Mouse (Mus musculus) embryonic facial prominence, embryonic 15.5 days (tissue): ENCODE data around the gene Nectin1. TPM values are rescaled to one million over a fixed set of nuclear protein-coding genes. Genes with fewer than 3 reads are reported as not detected.

Source experiments
- ATAC-seq: fragments of 200-750 bp; cut with Nextera tagmentation; 2 replicates; pipeline ENCODE4 v1.8.0; 2017; ENCODE audit warnings: low read depth, moderate TSS enrichment; ENCODE audit not compliant: insufficient number of reproducible peaks, low FRiP score, low TSS enrichment
- H3K27ac ChIP-seq: fragments of 300-500 bp; sonication (generic); replicated peaks from 2 replicates; pipeline ENCODE4 v1.5.1; 2015; ENCODE audit warnings: mild to moderate bottlenecking, inconsistent platforms
- H3K27me3 ChIP-seq: fragments of 300-500 bp; sonication (generic); 2 replicates; pipeline ENCODE4 v1.6.1; 2015; ENCODE audit warnings: inconsistent platforms
- H3K36me3 ChIP-seq: fragments of 300-500 bp; sonication (generic); 2 replicates; pipeline ENCODE4 v1.6.1; 2015; ENCODE audit warnings: mild to moderate bottlenecking, inconsistent platforms
- H3K4me1 ChIP-seq: fragments of 300-500 bp; sonication (generic); 2 replicates; pipeline ENCODE4 v1.6.1; 2015; ENCODE audit warnings: inconsistent platforms
- H3K4me2 ChIP-seq: fragments of 300-500 bp; sonication (generic); replicated peaks from 2 replicates; pipeline ENCODE4 v1.6.1; 2015; ENCODE audit warnings: mild to moderate bottlenecking, inconsistent platforms
- H3K4me3 ChIP-seq: fragments of 300-500 bp; sonication (generic); replicated peaks from 2 replicates; pipeline ENCODE4 v1.5.1; 2015; ENCODE audit warnings: mild to moderate bottlenecking, inconsistent platforms
- H3K9ac ChIP-seq: fragments of 300-500 bp; sonication (generic); 2 replicates; pipeline ENCODE4 v1.6.1; 2015; ENCODE audit warnings: inconsistent platforms
- H3K9me3 ChIP-seq: fragments of 300-500 bp; sonication (generic); replicated peaks from 2 replicates; pipeline ENCODE4 v1.6.1; 2016; ENCODE audit warnings: inconsistent platforms
- WGBS: fragments of 180-500 bp; shearing (Covaris S2); methylation state at CpG from one replicate; pipeline ENCODE4 v1.1.7; 2015; 5-methylcytosine and 5-hydroxymethylcytosine counted together
- polyA plus RNA-seq: library from polyadenylated mRNA; unstranded; fragments of >200 nt; fragmentation: Nextera tagmentation; extraction: Ambion mirVana; gene quantifications from 2 replicates; pipeline ENCODE4 v1.2.1, GENCODE M21; 2015

Gene Nectin1
- polyA plus RNA-seq, 1 experiment from 2014 or later, result 13.4 TPM

DNA sequence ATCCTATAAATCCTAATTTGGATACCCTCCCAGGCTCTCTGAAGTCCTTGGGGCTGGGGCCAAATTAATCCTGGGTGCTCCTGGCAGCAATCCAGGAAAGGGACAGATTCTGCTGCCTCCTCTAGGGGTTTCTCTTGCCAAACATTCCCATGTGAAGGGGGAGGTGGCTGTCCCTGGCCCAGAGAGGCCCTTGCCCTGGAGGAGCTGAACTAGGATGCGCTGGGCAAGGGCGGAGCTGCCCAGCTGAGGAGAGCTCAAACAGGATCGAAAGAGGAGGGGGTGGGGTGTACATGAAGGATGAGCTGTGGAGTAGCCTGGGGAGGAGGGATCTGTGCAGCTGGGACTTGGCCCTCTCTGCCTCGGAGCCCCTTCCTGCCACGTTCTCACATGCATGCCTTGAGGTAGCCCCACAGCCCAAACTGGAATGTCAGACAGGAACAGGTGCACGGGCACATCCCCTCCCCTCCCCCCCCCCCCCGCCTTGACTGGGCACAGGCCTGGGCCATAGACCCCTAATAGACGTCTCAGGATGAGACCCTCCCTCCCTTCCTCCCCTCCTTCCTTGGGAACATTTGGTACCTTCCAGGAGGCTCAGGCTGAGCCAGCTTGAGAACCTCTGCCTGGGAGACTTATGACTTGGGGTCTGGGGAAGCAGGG, 99.3 kb downstream of the Nectin1 start:
- WGBS, result 4% methylated on average over 7 of the region's 8 CpGs
- Histone ChIP-seq H3K36me3 (no peaks in the 10 kb centered on the region), H3K4me3 (no peak overlapping the region), H3K4me1 (peaks cover 32% of the 10 kb centered on the region), H3K27ac (no peak overlapping the region), H3K27me3 (peaks cover 19% of the 10 kb centered on the region), H3K9me3 (0 out of 2 replicates have a peak, but pooled peaks cover under 1% of the 10 kb centered on the region), H3K9ac (no peak overlapping the region), H3K4me2 (no peak overlapping the region)
- ATAC-seq, result peak; percentile 46

DNA sequence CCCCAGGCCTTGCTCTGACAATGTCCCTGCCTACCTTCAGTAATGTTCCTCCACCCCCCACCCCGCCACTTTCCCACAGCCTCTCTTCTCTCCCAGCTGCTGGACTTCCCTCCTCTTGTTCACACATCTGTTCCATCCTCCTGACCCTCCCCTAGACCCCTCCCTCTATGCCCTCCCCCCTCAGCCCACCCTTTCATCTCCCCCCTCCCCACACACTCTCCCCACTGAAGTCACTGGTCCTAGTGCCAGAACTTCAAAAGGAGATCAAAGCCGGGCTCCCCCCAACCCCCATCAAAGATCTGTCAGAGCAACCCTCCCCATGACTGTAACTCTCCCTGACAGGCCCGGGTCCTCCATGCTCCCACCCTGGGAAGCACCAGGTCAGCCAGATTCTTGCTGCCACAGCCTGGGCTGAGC, 99.9 kb downstream of the Nectin1 start:
- ATAC-seq, result no peak
- no peak overlapping the region for H3K4me3 ChIP-seq
- 8% methylated on average over 3 of the region's 3 CpGs for WGBS

DNA sequence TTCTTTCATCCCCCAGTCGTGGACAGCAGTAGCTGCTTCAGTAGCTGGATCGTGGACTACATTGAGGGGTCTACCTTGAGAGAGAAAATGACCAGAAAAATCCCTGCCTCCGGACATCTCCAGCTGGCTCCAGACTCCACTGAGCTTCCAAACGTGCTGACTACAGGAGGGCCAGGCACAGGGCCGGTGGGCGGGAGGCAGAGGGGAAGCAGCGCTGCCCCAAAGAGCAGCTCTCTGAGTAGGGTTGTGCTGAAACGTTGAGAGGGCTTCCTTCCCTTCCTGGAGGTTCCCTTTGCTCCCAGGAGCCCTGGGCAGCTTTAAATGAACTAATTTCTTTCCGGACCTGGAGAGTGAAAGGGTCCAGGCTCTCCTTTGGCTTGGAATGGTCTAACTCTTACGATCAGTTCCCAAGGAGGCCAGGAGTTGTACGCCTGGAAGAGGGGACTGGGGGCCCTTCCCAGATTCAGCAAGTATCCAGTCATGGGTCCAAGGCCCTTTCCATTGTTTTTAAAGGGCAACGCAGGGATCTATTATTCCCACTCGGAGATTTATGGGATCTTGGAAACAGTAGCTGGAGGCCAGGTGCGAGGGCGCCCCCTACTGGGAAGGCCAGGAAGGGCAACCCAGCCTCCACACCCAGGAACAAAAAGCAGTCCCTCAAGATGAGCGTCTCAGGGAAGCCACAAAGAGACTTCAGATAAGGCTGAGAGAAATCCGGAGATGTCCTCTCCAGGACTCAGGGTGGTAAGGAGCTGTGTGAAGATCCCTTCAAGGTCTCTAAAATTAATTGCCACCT, 102.1 kb downstream of the Nectin1 start:
- Histone ChIP-seq H3K27ac (no peak overlapping the region), H3K36me3 (no peaks in the 10 kb centered on the region), H3K27me3 (peaks cover 19% of the 10 kb centered on the region), H3K4me1 (peaks cover 25% of the 10 kb centered on the region), H3K4me3 (no peak overlapping the region), H3K4me2 (no peak overlapping the region), H3K9ac (no peak overlapping the region), H3K9me3 (no peaks in the 10 kb centered on the region)
- ATAC-seq, result no peak
- WGBS, result 12% methylated on average over 17 of the region's 17 CpGs

More for the DNA sequence above, 99.9 kb downstream of the Nectin1 start:
- Histone ChIP-seq H3K27ac (no peak overlapping the region), H3K27me3 (peaks cover 19% of the 10 kb centered on the region), H3K9me3 (no peaks in the 10 kb centered on the region), H3K9ac (no peak overlapping the region), H3K4me2 (no peak overlapping the region), H3K36me3 (no peaks in the 10 kb centered on the region), H3K4me1 (peaks cover 30% of the 10 kb centered on the region)

DNA sequence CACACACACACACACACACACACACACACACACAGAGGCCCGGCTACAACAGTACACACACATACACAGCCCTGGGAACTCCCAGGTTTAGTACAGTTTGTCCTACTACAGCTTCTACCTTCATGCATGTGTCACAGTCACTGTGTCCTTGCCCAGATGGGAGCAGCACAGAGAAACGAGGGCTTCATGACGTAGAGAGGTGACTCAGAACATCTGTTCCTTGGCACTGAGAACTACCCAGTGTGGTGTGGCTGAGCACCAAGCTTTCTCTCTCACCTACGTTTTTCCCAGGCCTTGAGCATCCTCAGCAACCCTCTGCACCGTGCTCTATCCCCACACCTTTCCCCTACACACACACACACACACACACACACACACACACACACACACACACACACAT, 104.1 kb downstream of the Nectin1 start:
- 42% methylated on average over 5 of the region's 5 CpGs for WGBS
- no peaks in the 10 kb centered on the region for H3K36me3 ChIP-seq
- H3K9ac ChIP-seq, result no peak overlapping the region
- H3K9me3 ChIP-seq, result no peaks in the 10 kb centered on the region
- ATAC-seq, result no peak
- H3K4me2 ChIP-seq, result no peak overlapping the region
- peaks cover 24% of the 10 kb centered on the region for H3K4me1 ChIP-seq
- no peak overlapping the region for H3K4me3 ChIP-seq
- no peak overlapping the region for H3K27ac ChIP-seq
- H3K27me3 ChIP-seq, result peaks cover 15% of the 10 kb centered on the region

DNA sequence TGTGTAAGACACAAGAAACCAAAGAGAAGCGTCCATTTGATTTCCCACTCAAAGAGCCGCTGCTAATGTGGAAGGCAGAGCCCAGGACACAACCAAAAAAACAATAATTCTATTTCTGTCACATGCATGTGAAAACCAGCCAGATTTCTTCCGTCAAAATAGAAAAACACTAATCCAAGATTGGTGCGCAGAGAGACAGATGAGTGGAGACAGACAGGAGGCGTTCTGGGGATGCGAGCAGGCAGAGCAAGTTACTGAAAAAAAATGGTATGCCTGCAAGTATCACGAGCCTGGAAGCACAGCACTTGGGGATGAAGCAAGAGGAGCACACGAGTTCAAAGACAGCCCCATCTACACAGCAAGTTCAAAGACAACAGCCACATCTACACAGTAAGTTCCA, 106.5 kb downstream of the Nectin1 start:
- Histone ChIP-seq H3K27me3 (peaks cover 9% of the 10 kb centered on the region), H3K27ac (no peak overlapping the region), H3K4me1 (peaks cover 14% of the 10 kb centered on the region), H3K4me2 (no peak overlapping the region), H3K36me3 (no peaks in the 10 kb centered on the region), H3K9ac (no peak overlapping the region), H3K9me3 (no peaks in the 10 kb centered on the region), H3K4me3 (no peak overlapping the region)
- ATAC-seq, result no peak
- 62% methylated on average over 8 of the region's 8 CpGs for WGBS

DNA sequence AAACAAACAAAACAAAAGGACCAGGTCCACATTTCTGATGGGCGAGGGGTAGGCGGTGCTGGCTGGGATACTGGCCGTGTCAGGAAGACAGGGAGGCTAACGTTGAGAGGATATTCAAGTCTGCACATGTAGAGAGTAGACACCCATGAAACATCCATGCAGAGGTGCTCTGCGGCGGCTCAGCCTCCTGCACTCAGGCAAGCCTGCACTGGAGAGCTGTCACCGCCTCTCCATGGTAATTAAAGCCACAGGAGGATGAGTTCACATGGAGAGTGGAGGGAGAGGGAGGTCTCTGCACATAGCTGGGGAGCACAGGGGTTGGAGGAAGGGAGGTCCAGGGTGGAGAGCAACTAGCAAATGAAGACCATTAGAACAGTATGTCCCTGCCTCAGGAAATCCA, 107.4 kb downstream of the Nectin1 start:
- Histone ChIP-seq H3K9ac (no peak overlapping the region), H3K9me3 (no peaks in the 10 kb centered on the region), H3K4me2 (no peak overlapping the region), H3K27me3 (peaks cover under 1% of the 10 kb centered on the region; the same call in 1 of the 2 replicates), H3K27ac (no peak overlapping the region), H3K4me1 (0 out of 2 replicates have a peak, but pooled peaks cover 6% of the 10 kb centered on the region), H3K36me3 (no peaks in the 10 kb centered on the region), H3K4me3 (no peak overlapping the region)
- 46% methylated on average over 7 of the region's 7 CpGs for WGBS
- ATAC-seq, result peak; percentile 54; the same call in 1 of the 2 replicates

DNA sequence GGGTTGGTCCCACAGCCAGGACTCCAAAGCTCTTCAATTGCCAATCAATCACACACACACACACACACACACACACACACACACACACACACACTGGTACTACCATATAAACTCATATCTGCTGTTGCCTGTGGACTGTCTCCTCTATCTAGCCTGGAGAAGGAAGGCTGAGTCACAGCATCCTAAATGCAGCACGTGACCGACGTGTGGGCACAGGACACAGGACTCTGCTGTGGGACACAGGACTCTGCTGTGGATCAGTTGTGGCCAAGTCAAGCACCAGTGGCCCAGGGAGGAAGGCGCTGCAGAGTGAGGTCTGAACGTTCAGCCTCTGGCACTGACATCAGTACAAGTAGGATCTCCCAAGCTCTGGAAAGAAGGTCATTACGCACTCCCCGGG, 112.1 kb downstream of the Nectin1 start:
- 0 out of 2 replicates have a peak, but pooled peaks have one; percentile 19 for ATAC-seq

More for the DNA sequence above, 112.1 kb downstream of the Nectin1 start:
- Histone ChIP-seq H3K9me3 (no peaks in the 10 kb centered on the region), H3K4me3 (no peak overlapping the region), H3K4me2 (no peak overlapping the region), H3K36me3 (no peaks in the 10 kb centered on the region), H3K27me3 (no peaks in the 10 kb centered on the region; the same call in 1 of the 2 replicates), H3K27ac (no peak overlapping the region), H3K4me1 (0 out of 2 replicates have a peak, but pooled peaks cover 5% of the 10 kb centered on the region), H3K9ac (no peak overlapping the region)
- 82% methylated on average over 7 of the region's 7 CpGs for WGBS
